In the genomic region with DNA sequence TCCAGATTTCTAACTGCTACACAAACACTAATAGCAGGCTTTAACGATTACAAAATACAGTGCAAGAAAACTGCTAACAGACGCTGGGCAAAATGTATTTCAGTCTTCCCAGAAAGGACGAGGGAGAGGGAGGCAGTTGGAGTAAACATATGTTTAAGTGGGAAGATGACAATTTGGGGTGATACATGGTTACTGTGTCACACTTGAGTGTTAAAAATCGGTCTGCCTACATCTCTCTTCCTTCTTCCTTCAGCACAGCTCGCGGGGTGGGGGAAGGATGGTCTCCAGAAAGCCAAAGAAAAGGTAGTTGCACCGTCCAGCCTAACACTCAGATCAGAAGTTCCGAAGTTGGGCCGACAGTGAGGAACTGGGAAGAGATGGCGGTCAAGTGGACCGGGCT, we compare ENCODE assay signal across 8 mouse cellular contexts. TPM values are rescaled to one million over a fixed set of nuclear protein-coding genes. Genes with fewer than 3 reads are reported as not detected.
A peak's percentile ranks its signal among the peaks of the same experiment; 100 is the strongest.
DNase-seq lines count a peak whose midpoint lies in the region; ATAC-seq and TF ChIP-seq lines count a peak whose summit lies in the region.

No protein-coding gene starts in this region.

- peak overlapping the region; percentile 78 for H3K4me2 ChIP-seq in lung, postnatal 0 days (replicated peaks; ENCODE audit: low read depth, low read length)
- peak overlapping the region; percentile 70 for H3K4me2 ChIP-seq in midbrain, embryonic 12.5 days (replicated peaks)

- no peak for TF ChIP-seq EP300 in lung, postnatal 0 days (IDR thresholded peaks at IDR 0.05)

- peak; percentile 36; the same call in 1 of the 2 replicates for ATAC-seq in cerebellum, adult (ENCODE audit: insufficient number of reproducible peaks, low FRiP score, low TSS enrichment)
- ATAC-seq in lung, postnatal 0 days = no peak
- ATAC-seq in inflammation-experienced regulatory T-cells, adult 6 months = peak; percentile 9
- no peak for ATAC-seq in midbrain, embryonic 12.5 days (ENCODE audit: low FRiP score, low read depth)

- H3K36me3 ChIP-seq in lung, postnatal 0 days (ENCODE audit: insufficient read depth, low read length) = no peaks in the 10 kb centered on the region
- no peaks in the 10 kb centered on the region for H3K36me3 ChIP-seq in midbrain, embryonic 12.5 days

- H3K27me3 ChIP-seq in lung, postnatal 0 days (replicated peaks; ENCODE audit: insufficient read depth, low read length) = no peaks in the 10 kb centered on the region
- H3K27me3 ChIP-seq in midbrain, embryonic 12.5 days = no peaks in the 10 kb centered on the region

- H3K4me3 ChIP-seq in lung, postnatal 0 days (ENCODE audit: low read depth, low read length) = peak overlapping the region; percentile 84
- peak overlapping the region; percentile 81 for H3K4me3 ChIP-seq in midbrain, embryonic 12.5 days

- H3K9me3 ChIP-seq in lung, postnatal 0 days (ENCODE audit: low read length) = no peaks in the 10 kb centered on the region
- H3K9me3 ChIP-seq in midbrain, embryonic 12.5 days = no peaks in the 10 kb centered on the region

- no peak for TF ChIP-seq CTCF in lung, postnatal 0 days (IDR thresholded peaks at IDR 0.05)

- under 1% methylated on average over 11 of the region's 11 CpGs for WGBS in lung, postnatal 0 days
- 2% methylated on average over 11 of the region's 11 CpGs for WGBS in midbrain, embryonic 12.5 days

- H3K4me1 ChIP-seq in lung, postnatal 0 days (ENCODE audit: insufficient read depth, low read depth, low read length) = no peaks in the 10 kb centered on the region
- H3K4me1 ChIP-seq in midbrain, embryonic 12.5 days = 0 out of 2 replicates have a peak, but pooled peaks cover 11% of the 10 kb centered on the region

- H3K27ac ChIP-seq in lung, postnatal 0 days (ENCODE audit: low read length) = peak overlapping the region; percentile 99
- H3K27ac ChIP-seq in midbrain, embryonic 12.5 days (replicated peaks) = peak overlapping the region; percentile 98

- no peak for DNase-seq in cerebellum, adult 11 months
- DNase-seq in lung, postnatal 0 days (ENCODE audit: low spot score) = peak; percentile 35
- DNase-seq in lung, postnatal 25 days (ENCODE audit: low spot score) = no peak
- DNase-seq in embryo, embryonic 10.5 days (ENCODE audit: low spot score) = no peak
- no peak for DNase-seq in retina, postnatal 1 day

- peak overlapping the region; percentile 82 for H3K9ac ChIP-seq in lung, postnatal 0 days (replicated peaks; ENCODE audit: low read depth)
- H3K9ac ChIP-seq in midbrain, embryonic 12.5 days (replicated peaks) = peak overlapping the region; percentile 83

RNA-seq across cellular contexts. Expression of a gene that starts 0.8 kb away (rescaled TPM):
- polyA plus RNA-seq in lung, postnatal 0 days (2015; fragmentation: Nextera tagmentation; extraction: Ambion mirVana) = 47.5 and 54.4 TPM in 2 replicates
- polyA plus RNA-seq in inflammation-experienced regulatory T-cells, adult 6 months (2017; shearing (Covaris generic)) = 10 to 100 TPM; 23.5 to 38.2 (median 26.8) TPM
- 29.2 and 33.3 TPM in 2 replicates for polyA plus RNA-seq in midbrain, embryonic 12.5 days (2016; fragmentation: Nextera tagmentation; extraction: Ambion mirVana)

Comparison
In these comparisons a context has a peak if more than half of its experiments do, and no peak if none do; other contexts are left out.
1. ATAC-seq: peak in cerebellum, adult (single experiment) and inflammation-experienced regulatory T-cells, adult 6 months (single experiment); none in lung, postnatal 0 days (single experiment) and midbrain, embryonic 12.5 days (single experiment).